In genomic region chrX:11666517-11666916, GRCm38 (mm10) we compare ENCODE assay signal across 10 mouse cellular contexts.
A peak's percentile ranks its signal among the peaks of the same experiment; 100 is the strongest.
DNase-seq lines count a peak whose midpoint lies in the region; ATAC-seq lines count a peak whose summit lies in the region.
"Had no signal": no experiment of that assay in that cellular context is flagged by ENCODE, and none has a peak within 500 bp of the region (broad histone marks: within the 10 kb centered on the region; RNA-seq: fewer than 3 reads in every experiment).

No protein-coding gene starts in this region.

- H3K9ac ChIP-seq in lung, embryonic 15.5 days = no peak overlapping the region
- H3K9ac ChIP-seq: liver, embryonic 13.5 days had no signal

- no peaks in the 10 kb centered on the region for H3K36me3 ChIP-seq in lung, embryonic 15.5 days
- H3K36me3 ChIP-seq: liver, embryonic 13.5 days had no signal

- peaks cover 7% of the 10 kb centered on the region; the same call in 1 of the 2 replicates for H3K27me3 ChIP-seq in lung, embryonic 15.5 days

- DNase-seq in heart, adult 18-20 months = peak; percentile 17 to 18
- DNase-seq in heart, postnatal 25 days (ENCODE audit: low spot score) = no peak
- no peak for DNase-seq in lung, postnatal 14 days
- DNase-seq in heart, postnatal 4 days = peak; percentile 62
- peak; percentile 22 for DNase-seq in retina, embryonic 14.5 days (ENCODE audit: low spot score)
- DNase-seq in urinary bladder, adult 18-20 months (ENCODE audit: low spot score in 2 of 2) = no peak
- no peak for DNase-seq in thymus, postnatal 0 days (ENCODE audit: low spot score)
- DNase-seq: layer of hippocampus, adult 9-11 months; liver, embryonic 13.5 days had no signal

- H3K4me3 ChIP-seq in lung, embryonic 15.5 days = no peak overlapping the region
- H3K4me3 ChIP-seq: liver, embryonic 13.5 days had no signal

- H3K4me1 ChIP-seq in lung, embryonic 15.5 days = peaks cover 27% of the 10 kb centered on the region

- H3K27ac ChIP-seq in lung, embryonic 15.5 days = peak overlapping the region; percentile 39; the same call in 1 of the 2 replicates
- H3K27ac ChIP-seq: liver, embryonic 13.5 days had no signal

- 17% methylated on average over 6 of the region's 15 CpGs for WGBS in lung, embryonic 15.5 days

- H3K4me2 ChIP-seq in lung, embryonic 15.5 days = no peak overlapping the region
- H3K4me2 ChIP-seq: liver, embryonic 13.5 days had no signal

- intact Hi-C loops in heart, postnatal 25 days (cut with DNase I) = loop anchor here (5.0 to 10.0 kb wide), 4 partner anchors 61 to 408 kb away; no protein-coding TSS in a partner anchor

- peak; percentile 27; the same call in 1 of the 2 replicates for ATAC-seq in lung, embryonic 15.5 days (ENCODE audit: borderline replicate concordance, extremely low read depth, low FRiP score, low TSS enrichment)

- H3K9me3 ChIP-seq in lung, embryonic 15.5 days = no peaks in the 10 kb centered on the region
- H3K9me3 ChIP-seq: liver, embryonic 13.5 days had no signal

Comparison
In these comparisons a context has a peak if more than half of its experiments do, and no peak if none do; other contexts are left out.
1. DNase-seq: peak in heart, adult 18-20 months (2 of 2), heart, postnatal 4 days (single experiment) and retina, embryonic 14.5 days (single experiment); none in heart, postnatal 25 days (single experiment), lung, postnatal 14 days (single experiment), urinary bladder, adult 18-20 months (0 of 2) and thymus, postnatal 0 days (single experiment).